Mouse (Mus musculus): Measurements from ENCODE around the gene Tenm4. TPM values are rescaled to one million over a fixed set of nuclear protein-coding genes. Genes with fewer than 3 reads are reported as not detected.
A peak's percentile ranks its signal among the peaks of the same experiment; 100 is the strongest.
"Not testable (repeated sequence)": the region's sequence is repeated elsewhere in the genome, so short reads cannot be mapped to it uniquely, and the experiment has no call there.

Gene Tenm4
- total RNA-seq, 1 experiment from 2014 or later = 17.0 TPM

DNA sequence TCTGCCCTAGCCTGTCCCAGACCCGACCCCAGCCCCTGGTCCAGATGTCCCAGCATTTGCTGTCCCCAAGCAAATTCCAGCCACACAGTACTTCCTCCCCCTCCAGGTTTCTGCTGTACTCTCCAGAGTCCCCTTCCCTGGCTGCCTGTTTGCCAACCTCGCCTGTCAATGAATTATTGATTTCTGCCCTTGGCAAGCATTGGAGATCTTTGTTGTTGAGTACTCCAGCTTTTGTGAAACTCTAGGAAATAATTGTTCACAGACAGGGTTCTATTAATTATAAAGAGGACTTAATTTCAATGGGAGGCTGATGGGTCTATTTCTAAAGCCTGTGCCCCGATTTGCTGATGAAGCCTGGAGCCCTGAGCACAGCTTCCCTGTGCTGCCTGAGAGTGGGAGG lies 733.4 kb downstream of the Tenm4 start:
- no peak for DNase-seq

DNA sequence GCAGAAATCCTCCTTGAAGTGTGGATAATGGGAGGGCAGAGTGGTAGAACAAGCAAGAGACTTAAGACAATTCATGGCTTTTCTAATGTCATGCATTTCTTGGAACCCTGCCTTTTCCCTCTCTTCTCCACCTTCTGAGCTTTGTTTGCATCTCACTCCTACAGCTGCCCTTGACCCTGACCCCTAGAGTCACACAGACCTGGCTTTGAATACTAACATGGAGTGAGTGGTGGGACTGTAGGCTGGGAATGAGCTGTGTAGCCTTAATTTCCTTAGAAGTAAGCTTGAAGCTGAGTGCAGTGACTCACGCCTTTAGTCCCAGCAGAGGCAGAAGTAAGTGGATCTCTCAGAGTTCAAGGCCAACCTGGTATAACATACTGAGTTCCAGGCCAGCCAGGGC lies 733.9 kb downstream of the Tenm4 start:
- no peak for DNase-seq

DNA sequence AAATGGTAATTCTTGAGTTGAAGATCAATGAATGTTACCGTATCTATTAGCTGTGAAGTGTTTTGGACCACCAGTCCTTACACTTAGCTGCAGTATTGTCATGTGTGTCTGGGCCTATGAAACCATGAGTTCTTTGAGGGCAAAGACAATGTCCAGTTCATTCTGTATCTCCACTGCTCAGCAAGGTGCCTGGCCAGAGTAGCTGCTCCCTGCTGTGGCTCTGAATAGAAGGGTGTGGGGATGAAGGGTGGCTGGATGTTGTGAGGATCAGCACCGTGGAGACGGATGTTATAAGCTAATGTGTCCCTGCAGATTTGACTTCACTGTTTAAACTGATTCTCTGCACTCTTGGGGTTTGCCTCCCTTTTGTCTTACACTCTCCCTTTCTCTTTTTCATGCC lies 734.4 kb downstream of the Tenm4 start:
- DNase-seq = no peak

DNA sequence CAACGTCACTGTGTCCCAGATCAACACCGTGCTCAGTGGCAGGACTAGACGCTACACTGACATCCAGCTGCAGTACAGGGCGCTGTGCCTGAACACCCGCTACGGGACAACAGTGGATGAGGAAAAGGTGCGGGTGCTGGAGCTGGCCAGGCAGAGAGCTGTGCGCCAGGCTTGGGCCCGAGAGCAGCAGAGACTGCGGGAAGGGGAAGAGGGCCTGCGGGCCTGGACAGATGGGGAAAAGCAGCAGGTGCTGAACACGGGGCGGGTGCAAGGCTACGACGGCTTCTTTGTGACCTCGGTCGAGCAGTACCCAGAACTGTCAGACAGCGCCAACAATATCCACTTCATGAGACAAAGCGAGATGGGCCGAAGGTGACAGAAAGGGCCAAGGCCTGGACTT lies 735.2 kb downstream of the Tenm4 start:
- no peak for DNase-seq

DNA sequence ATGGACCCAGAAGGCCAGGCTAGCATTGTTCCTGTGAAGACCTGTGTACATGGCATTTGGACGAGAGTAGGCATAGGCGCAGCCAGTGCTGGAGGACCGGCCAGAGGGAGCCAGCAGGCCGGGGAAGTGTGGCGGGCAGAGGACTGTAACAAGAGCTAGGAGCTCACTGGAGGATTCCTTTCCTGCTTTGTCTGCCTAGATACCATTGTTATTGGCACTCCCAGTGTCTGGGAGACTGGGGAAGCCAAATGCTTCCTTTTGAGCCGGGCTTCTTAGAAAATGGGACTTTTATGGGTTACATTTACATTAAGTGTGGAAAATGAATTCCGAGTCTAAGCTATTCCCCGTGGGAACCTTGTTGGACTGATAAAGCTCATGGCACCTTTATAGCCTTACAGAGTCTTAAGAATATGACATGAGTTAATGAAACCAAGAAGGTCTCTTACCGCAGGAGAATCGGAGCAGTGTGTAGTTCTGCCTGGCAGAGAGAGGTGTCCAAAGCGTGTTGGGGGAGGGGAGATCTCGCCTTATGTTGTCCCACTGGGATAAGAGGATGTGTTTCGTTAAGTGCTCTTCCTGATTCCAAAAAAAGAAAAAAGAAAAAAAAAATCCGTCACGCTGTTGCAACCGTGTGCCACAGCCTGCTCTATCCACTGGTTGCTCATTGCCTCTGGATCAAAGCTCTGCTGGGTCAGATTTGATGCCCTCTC lies 737.1 kb downstream of the Tenm4 start:
- DNase-seq = no peak

DNA sequence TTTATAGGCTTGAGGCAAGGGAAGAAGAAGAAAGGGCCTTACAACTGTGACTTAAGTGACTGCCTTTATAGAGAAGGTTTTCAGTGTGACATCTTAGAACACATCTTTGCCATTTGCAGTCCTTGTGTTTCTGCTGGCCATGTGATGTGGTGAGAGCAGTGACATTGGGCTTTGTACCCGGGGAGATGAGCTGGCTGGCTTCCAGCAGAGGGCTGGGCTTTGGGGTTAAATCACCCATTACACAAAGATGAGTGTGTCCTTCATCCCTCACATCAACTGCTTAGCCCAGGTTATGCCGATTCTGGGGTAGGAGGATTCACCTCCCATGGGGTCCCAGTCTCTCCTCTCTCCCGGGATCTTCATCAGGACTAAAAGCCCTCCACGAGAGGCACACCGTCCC lies 738.8 kb downstream of the Tenm4 start:
- DNase-seq = peak; percentile 77

DNA sequence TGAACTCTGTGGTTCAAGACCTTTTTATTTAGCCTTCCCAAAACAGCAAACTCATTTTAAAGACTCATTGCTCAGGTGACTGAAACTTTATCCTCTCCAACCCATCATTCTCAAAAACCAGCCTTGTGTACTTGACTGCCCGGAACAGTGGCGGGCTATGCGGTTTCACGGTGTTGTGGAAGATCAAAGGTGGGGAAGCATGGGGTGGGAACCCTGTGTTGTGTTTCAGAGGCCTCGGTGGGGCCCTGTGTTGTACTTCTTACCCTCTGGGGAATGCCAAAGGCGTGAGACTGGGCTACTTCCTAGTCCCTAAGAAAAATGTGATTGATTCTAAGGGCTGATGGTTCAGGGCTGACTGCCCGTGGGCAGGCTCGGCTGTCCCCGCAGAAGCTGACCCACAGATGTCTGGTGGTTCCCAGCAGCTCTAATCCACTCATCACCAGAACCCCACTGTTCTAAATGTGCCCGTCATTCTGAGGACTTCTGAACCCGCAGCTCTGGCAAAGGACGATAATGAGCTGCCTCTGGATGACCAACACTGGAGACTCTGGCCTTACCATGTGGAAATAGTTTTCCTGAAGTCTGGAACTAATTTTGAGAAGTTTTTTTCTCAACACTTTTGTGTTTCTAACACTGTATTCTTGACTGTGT lies 739.4 kb downstream of the Tenm4 start:
- no peak for DNase-seq

DNA sequence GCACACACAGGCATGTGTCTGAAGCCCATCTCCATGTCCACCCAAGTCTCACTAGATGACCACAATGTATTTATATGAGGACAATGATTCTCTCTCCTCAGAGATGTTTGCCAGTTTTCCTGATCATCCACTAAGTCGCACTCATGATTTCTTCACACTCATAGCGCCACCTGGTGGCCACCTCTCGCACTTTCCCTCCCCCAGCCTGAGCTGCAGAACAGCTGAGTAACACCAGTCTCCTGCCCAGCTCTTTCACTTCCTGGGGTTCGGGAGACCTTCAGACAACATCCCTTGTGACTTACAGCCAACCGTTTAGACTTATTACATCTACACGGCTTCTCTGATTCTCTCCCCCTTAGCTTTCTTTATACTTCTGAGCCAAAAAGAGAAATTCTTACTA lies 743.0 kb downstream of the Tenm4 start:
- peak; percentile 86 for DNase-seq

DNA sequence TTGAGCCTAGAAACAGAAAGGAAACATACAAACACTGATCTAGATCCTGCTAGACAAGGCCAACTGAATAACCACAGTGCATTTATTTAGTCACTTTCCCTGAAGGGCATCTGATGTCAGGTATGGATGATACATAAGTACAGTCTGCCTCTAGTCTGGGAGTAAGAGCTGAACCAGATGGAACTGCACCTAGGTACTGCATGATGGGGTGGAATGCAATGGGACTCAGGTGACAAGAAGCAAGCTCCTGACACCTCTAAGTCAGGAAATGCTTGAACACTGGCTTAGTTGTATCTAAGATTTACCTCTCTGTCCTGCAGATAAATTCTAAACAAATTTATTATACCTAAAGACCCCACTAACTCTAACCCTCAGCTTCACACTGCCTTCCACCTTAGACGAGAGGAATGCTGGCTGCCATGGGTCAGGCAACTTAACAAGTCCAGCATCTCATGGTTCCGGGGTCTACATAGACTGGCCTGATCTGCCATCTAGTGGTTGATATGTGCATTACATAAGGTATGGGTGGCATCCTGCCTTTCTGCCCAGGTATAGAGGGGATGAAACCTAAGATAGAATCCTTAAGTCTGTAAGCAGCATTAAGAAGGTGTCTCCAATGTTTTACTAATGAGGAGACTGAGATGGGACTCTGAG lies 744.5 kb downstream of the Tenm4 start:
- no peak for DNase-seq

DNA sequence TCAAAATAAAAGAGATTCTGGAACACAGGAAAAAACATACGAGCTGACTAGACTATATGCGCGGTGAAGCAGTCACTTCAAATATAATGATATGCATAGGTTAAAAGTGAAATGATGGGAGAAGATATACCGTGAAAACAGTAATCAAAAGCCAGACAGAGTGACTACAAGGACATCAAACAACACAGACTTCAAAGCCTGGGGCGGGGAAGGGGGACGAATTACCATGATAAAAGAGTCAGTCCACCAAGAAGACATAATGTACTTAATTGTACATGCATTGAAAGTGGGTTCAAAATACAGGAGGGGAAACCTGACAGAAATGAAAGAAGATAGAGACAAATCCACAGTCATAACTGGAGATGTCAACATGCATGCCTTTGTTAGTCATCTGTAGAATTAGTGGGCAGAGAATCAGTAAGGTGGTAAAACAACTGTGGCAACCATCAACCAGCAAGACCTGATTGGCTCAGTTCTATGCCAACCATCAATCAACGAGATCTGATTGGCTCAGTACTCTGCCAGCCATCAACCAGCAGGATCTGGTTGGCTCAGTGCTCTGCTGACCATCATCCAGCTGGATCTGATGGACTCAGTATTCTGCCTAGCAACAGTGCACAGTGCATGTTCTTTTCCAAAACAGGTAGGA lies 749.5 kb downstream of the Tenm4 start:
- DNase-seq = no peak

DNA sequence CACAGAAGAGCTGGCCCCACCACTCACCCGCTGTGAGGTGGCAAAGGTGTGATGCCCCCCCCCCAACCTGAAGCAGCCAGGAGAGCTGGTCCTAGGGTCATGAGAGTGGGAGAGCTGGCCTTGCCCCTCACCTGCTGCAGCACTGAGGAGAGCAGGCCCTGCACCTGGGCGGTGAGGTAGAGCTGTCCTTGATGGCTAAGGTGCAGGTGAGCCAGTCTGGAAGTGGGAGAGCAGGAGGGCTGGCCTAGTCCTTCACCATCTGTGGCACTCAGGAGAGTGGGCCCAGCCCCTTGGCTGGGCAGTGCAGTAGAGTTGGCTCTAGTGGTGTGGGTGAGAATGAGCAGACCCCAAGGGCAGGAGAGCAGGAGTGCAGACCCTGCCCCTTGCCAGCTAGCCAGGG lies 751.9 kb downstream of the Tenm4 start:
- DNase-seq = no peak

DNA sequence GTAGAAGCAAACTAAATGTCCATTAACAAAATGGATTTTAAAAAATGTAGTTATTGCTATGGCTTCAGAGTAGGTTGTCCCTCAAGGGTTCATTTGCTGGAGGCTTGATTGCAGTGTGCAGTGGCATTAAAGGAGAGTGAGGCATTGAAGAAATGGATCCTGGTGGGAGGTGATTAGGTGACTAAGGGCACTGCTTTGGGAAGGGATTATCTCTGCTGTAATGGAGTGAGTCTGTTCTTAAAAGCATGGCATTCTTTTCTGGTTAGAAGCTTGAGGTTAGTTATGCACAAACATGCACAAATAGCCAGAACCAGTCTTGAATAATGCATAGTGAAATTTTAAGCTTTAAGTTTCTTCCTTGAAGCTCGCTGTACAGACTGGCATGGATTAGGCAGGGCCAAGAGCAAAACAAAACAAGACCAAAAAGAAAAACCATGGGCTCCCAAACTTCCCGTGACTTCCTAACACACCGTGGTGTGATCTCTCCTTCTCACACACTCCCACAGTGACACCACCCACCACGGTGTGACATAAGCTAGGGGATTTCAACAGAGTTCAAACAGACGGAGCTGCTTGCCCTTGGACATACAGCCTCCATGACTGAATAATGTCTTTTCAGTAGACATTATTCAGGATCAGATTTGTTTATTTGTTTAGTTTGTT lies 772.8 kb downstream of the Tenm4 start:
- no peak for DNase-seq

DNA sequence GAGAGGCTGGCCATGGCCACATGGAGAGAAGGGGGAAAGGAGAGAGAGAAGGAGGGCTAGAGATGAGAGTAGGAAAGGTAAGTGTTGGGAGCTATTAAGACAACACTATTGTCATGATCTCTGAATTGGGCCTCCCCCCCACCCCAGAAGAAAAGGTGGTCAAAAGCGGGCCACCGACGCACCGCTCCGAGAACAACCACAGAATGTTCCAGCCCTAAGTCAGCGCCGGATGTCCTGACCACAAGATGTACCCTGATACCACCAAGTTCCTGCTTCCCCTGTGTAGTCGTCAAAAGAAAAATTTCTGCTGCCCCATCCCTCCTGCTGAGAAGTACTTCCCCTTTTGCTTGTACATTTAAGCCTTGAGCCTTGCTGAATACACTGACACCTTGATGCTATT lies 775.5 kb downstream of the Tenm4 start:
- DNase-seq = not testable (repeated sequence)

DNA sequence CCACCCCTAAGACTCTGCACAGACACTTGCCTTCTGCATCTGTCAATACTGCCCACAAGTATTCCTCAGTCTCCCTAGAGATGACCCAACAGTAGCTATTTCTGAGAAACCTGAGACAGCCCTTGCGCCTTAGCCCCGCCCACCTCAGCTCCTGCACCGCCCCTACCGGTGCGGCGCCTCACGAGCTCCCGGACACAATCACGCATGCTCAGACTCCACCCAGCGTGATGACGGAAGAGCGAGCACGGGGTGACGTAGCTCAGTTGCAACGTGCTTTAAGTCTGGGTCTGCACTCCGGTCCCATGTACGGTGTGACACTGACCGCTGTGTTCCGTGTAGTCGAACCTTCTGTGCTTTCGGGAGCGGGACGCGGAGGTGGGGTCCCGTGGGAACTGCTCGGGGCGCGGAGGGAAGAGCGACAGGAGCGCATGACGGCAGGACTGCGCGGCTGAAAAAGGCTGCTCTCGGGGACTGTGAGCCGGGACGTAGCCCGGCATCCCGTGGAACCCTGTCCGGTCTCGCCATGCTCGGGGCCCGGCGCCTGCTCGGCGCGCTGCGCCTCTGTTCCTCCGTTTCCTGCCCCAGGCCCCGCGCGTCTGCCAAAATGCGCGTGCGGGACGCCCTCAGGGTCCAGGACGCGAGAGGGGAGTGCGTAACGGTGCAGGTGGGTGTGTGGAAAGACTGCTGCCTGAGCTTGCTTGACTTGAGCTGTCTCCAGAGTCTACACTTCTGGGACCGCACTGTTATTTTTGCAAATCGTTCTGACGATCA lies 780.4 kb downstream of the Tenm4 start, which contains the start of gene Nars2:
TSS of gene Nars2 (plus strand) at position 225 of the 771 bp plus-strand sequence.
- peak; percentile 87 for DNase-seq

DNA sequence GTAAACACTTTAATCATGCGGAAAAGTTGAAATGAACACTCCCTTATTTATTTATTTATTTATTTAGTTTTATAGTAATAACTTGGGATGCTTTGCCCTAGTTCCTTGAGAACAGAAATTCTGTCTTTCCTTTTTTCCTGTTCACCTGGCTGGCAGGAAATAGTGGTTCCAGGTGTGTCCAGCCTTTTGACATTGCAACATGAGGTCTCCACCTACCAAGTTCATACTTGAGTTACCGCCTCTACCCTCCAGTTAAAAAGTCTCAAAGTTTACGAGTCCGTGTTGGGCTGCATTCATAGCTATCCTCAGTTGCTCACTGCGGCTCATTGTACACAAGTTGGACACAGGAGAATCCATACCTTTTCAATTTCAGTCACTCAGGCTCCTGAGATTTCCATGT lies 781.0 kb downstream of the Tenm4 start:
- no peak for DNase-seq

DNA sequence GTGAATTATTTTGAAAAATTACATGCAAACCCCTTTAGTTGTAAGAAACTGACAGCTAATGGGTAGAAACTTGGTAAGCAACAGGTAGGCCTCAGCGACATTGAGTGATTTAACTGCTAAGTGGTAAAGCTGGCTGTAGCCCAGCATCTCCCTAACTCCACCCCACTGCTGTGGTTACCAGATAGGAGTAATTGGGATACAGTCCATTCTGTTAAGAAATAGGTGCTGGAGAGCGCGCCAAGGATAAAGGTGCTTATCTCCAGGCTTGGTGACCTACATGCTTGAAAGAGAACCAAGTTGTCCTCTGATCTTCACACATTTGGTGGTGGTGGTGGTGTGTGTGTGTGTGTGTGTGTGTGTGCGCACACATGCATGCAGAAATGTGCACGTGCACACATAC lies 788.1 kb downstream of the Tenm4 start:
- DNase-seq = no peak

Small RNAs within 50 kb of the gene (microRNA-seq; reads per million reads assigned to microRNA genes)
- gene Mir6394 = 0 reads per million in 2 experiments
- gene Mir708 = 1,204 to 1,228 reads per million in 2 experiments

All from adrenal gland, postnatal 25 days (tissue).